Mouse (Mus musculus): ENCODE data around the gene Sirt2.

Gene Sirt2

DNA sequence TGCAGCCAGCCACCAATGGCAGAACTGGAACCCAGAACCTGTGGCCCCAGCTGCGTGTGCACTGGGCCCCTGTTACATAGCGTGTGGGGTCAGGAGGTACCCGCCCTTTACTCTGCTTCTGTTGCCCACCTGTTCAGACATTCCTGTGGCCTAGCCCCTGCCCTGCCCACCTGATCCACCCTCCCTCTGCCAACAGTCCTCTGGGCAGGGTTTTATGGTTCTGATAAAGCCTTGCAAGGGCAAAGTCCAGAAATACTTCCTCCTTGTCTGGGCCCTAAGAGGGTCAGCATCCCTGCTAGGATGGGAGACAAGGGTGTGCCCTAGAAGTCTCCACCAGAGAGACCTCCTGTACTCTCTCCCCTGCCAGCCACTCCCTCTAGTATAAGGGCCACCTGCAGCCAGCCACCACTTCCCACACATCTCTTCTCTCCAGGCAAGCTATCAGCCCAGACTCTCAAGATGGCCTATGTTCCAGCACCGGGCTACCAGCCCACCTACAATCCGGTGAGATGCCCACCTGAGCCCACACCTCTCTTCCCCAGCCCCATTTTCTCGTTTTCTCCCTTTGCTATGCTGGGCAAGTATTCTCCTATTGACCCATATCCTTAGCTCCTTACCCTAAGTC lies 67.3 kb downstream of the Sirt2 start, which contains the start of gene Lgals4:
Lgals4 (plus strand) TSS at position 132 of the 625 bp plus-strand sequence.
- DNase-seq (ENCODE audit: low read depth, low spot score), result no peak

- DNase-seq (ENCODE audit: low read depth, low spot score), result no peak
Measured at GRCm38 (mm10) chr7:28836936-28837335, 70.4 kb downstream of the Sirt2 start.
